Mouse (Mus musculus) gastrocnemius, postnatal 36 days (tissue): ENCODE results near the gene Mrgpre. TPM values are rescaled to one million over a fixed set of nuclear protein-coding genes. Genes with fewer than 3 reads are reported as not detected.
A peak's percentile ranks its signal among the peaks of the same experiment; 100 is the strongest.

Experiments used
- DNase-seq, 2 experiments: peaks; one replicate each; pipeline ENCODE4 v3.0.0; 2022
- intact Hi-C: fragments of 180-260 bp; cut with DNase I; formaldehyde crosslinking; loops from one replicate; pipeline ENCODE4 v1.15.1; 2025
- total RNA-seq, 2 experiments: library from RNA; stranded (reverse); gene quantifications; 2 replicates each; pipeline ENCODE4 v1.2.3; 2021

Gene Mrgpre
- total RNA-seq, 2 experiments from 2014 or later: 0.43 to 0.54 TPM

- intact Hi-C loops: no loop called here
- no peak for DNase-seq
Observed at GRCm38 (mm10) chr7:143783378-143783995, 813 bp downstream of the Mrgpre start.

- DNase-seq: no peak
- intact Hi-C loops: no loop called here
Observed at GRCm38 (mm10) chr7:143777375-143777774, 6.9 kb downstream of the Mrgpre start.

GRCm38 (mm10) chr7:143776137-143776536 lies 8.2 kb downstream of the Mrgpre start:
- intact Hi-C loops: no loop called here
- no peak for DNase-seq

- intact Hi-C loops: no loop called here
- no peak for DNase-seq
Observed at GRCm38 (mm10) chr7:143769461-143769860, 14.8 kb downstream of the Mrgpre start.

- intact Hi-C loops: no loop called here
- no peak for DNase-seq
Observed at GRCm38 (mm10) chr7:143768267-143768666, 16.0 kb downstream of the Mrgpre start.

- DNase-seq: no peak
- intact Hi-C loops: no loop called here
Observed at GRCm38 (mm10) chr7:143766893-143767292, 17.4 kb downstream of the Mrgpre start, which contains the start of gene Mrgprg. Gene Mrgprg, minus strand, starts transcription at chr7:143766993.

- no peak for DNase-seq
- intact Hi-C loops: loop anchor here (5.0 kb wide), 1 partner anchor 183 kb away; no protein-coding TSS in a partner anchor
Observed at GRCm38 (mm10) chr7:143764876-143765530, 19.3 kb downstream of the Mrgpre start.

- DNase-seq: no peak
- intact Hi-C loops: loop anchor here (5.0 kb wide), 1 partner anchor 181 kb away; no protein-coding TSS in a partner anchor
Observed at GRCm38 (mm10) chr7:143763794-143764193, 20.5 kb downstream of the Mrgpre start.

- intact Hi-C loops: no loop called here
- no peak for DNase-seq
Observed at GRCm38 (mm10) chr7:143758956-143759355, 25.3 kb downstream of the Mrgpre start.

- DNase-seq: no peak
- intact Hi-C loops: no loop called here
Observed at GRCm38 (mm10) chr7:143757696-143758095, 26.6 kb downstream of the Mrgpre start.

GRCm38 (mm10) chr7:143757027-143757390 lies 27.3 kb downstream of the Mrgpre start:
- intact Hi-C loops: no loop called here
- peak; percentile 58 to 72 for DNase-seq

GRCm38 (mm10) chr7:143756125-143757026 lies 27.9 kb downstream of the Mrgpre start, which contains the start of gene Osbpl5:
Gene Osbpl5, minus strand, starts transcription at chr7:143756985.
- intact Hi-C loops: no loop called here

GRCm38 (mm10) chr7:143755357-143756124 lies 28.8 kb downstream of the Mrgpre start:
- no peak for DNase-seq
- intact Hi-C loops: no loop called here

More at GRCm38 (mm10) chr7:143756125-143757026, 27.9 kb downstream of the Mrgpre start, which contains the start of gene Osbpl5:
- no peak for DNase-seq

GRCm38 (mm10) chr7:143753990-143754715 lies 30.1 kb downstream of the Mrgpre start:
- DNase-seq: peak; percentile 52 to 61
- intact Hi-C loops: loop anchor here (1.0 kb wide), 1 partner anchor 277 kb away; no protein-coding TSS in a partner anchor

GRCm38 (mm10) chr7:143752606-143753005 lies 31.7 kb downstream of the Mrgpre start:
- DNase-seq: no peak
- intact Hi-C loops: loop anchor here (1.0 kb wide), 1 partner anchor 275 kb away; no protein-coding TSS in a partner anchor

GRCm38 (mm10) chr7:143752056-143752455 lies 32.2 kb downstream of the Mrgpre start:
- DNase-seq: no peak
- intact Hi-C loops: no loop called here

GRCm38 (mm10) chr7:143751380-143751779 lies 32.9 kb downstream of the Mrgpre start:
- intact Hi-C loops: no loop called here
- DNase-seq: no peak

- intact Hi-C loops: loop anchor here (2.0 kb wide), 1 partner anchor 168 kb away; no protein-coding TSS in a partner anchor
- DNase-seq: no peak
Observed at GRCm38 (mm10) chr7:143749045-143749444, 35.3 kb downstream of the Mrgpre start.
